Mouse (Mus musculus) liver, embryonic 16.5 days (tissue): ENCODE results near the gene Gpx7. TPM values are rescaled to one million over a fixed set of nuclear protein-coding genes. Genes with fewer than 3 reads are reported as not detected.
"Not testable (repeated sequence)": the region's sequence is repeated elsewhere in the genome, so short reads cannot be mapped to it uniquely, and the experiment has no call there.

ENCODE experiments used
- ATAC-seq: fragments of 200-750 bp; cut with Nextera tagmentation; 2 replicates; pipeline ENCODE4 v1.8.0; 2017; ENCODE audit warnings: low read depth, mild to moderate bottlenecking, moderate number of reproducible peaks, moderate library complexity
- H3K27ac ChIP-seq: fragments of 300-500 bp; sonication (generic); 2 replicates; pipeline ENCODE4 v1.5.1; 2014; ENCODE audit warnings: mild to moderate bottlenecking, low read length
- H3K27me3 ChIP-seq: fragments of 300-500 bp; sonication (generic); 2 replicates; pipeline ENCODE4 v1.6.1; 2014; ENCODE audit warnings: low read depth, low read length, mixed read lengths; ENCODE audit not compliant: control insufficient read depth, insufficient read depth
- H3K36me3 ChIP-seq: fragments of 300-500 bp; sonication (generic); 2 replicates; pipeline ENCODE4 v1.6.1; 2014; ENCODE audit warnings: mild to moderate bottlenecking; ENCODE audit not compliant: control insufficient read depth, insufficient read depth
- H3K4me1 ChIP-seq: fragments of 300-500 bp; sonication (generic); 2 replicates; pipeline ENCODE4 v1.6.1; 2014; ENCODE audit warnings: low read depth, low read length, mixed read lengths; ENCODE audit not compliant: control insufficient read depth
- H3K4me2 ChIP-seq: fragments of 300-500 bp; sonication (generic); 2 replicates; pipeline ENCODE4 v1.6.1; 2014; ENCODE audit warnings: low read depth, low read length, mixed read lengths
- H3K4me3 ChIP-seq: fragments of 300-500 bp; sonication (generic); 2 replicates; pipeline ENCODE4 v1.5.1; 2014; ENCODE audit warnings: low read depth, mild to moderate bottlenecking, low read length
- H3K9ac ChIP-seq: fragments of 300-500 bp; sonication (generic); 2 replicates; pipeline ENCODE4 v1.6.1; 2014; ENCODE audit warnings: low read depth, low read length
- H3K9me3 ChIP-seq: fragments of 300-500 bp; sonication (generic); replicated peaks from 2 replicates; pipeline ENCODE4 v1.6.1; 2016; ENCODE audit warnings: low read length; ENCODE audit not compliant: control insufficient read depth
- WGBS: fragments of 180-500 bp; shearing (Covaris S2); extraction: QIAGEN DNeasy Blood & Tissue Kit; methylation state at CpG from one replicate; pipeline ENCODE4 v1.1.7; 2014; ENCODE audit not compliant: insufficient replicate concordance; 5-methylcytosine and 5-hydroxymethylcytosine counted together
- polyA plus RNA-seq: library from polyadenylated mRNA; unstranded; fragments of >200 nt; fragmentation: Nextera tagmentation; extraction: Ambion mirVana; gene quantifications from 2 replicates; pipeline ENCODE4 v1.2.1, GENCODE M21; 2015

The Gpx7 gene
- polyA plus RNA-seq, 1 experiment from 2014 or later = 9.5 TPM

DNA sequence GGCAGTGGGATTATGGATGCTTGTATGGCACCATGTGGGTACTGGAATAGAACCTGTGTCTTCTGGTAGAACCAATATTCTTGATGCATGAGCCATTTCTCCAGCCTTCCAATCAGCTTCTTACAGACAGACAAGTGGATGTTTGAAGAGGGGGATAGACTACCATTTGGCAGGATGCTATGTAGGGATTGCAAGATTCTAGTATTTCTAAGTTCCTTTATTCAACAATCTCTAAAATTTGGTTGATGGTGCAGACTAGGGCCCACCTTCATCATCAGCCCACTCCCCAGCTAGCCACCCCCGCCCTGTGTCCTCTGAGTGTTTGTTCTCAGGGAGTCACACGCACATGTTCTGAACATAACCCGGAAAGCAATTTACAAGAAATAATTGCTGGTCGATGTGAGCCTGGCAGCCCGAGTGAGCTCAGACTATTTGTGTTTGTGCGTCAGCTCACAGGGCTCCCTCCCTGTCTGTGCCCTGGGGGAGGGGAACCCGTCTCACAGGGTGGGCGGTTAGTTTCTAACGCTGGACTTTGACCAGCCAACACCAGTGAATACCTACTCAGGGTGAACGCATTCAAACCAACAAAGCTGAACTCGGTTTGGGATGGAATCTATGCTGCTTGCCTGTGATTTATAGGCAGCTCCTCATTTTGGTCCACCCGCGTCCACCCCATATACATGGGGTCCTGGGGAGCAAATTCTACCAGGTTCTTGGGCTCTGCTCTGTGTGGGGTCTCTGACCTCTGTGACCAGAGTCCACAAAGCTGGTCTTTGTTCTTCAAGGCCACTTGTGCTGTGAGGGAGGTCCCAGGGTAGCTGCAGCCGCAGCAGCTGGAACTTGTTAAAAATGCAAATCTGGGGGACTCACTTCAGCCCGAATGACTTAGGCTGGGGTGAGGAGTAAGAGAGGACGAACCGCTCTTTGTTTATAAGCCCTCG is 44.2 kb downstream of the Gpx7 start:
- Histone ChIP-seq H3K27ac (peak overlapping the region; percentile 69), H3K36me3 (no peaks in the 10 kb centered on the region), H3K4me3 (no peak overlapping the region), H3K27me3 (0 out of 2 replicates have a peak, but pooled peaks cover 2% of the 10 kb centered on the region), H3K9ac (no peak overlapping the region; the same call in 1 of the 2 replicates), H3K4me2 (peak overlapping the region; percentile 36), H3K9me3 (no peaks in the 10 kb centered on the region), H3K4me1 (peaks cover 8% of the 10 kb centered on the region)
- peak; percentile 83 for ATAC-seq
- 30% methylated on average over 18 of the region's 18 CpGs for WGBS

DNA sequence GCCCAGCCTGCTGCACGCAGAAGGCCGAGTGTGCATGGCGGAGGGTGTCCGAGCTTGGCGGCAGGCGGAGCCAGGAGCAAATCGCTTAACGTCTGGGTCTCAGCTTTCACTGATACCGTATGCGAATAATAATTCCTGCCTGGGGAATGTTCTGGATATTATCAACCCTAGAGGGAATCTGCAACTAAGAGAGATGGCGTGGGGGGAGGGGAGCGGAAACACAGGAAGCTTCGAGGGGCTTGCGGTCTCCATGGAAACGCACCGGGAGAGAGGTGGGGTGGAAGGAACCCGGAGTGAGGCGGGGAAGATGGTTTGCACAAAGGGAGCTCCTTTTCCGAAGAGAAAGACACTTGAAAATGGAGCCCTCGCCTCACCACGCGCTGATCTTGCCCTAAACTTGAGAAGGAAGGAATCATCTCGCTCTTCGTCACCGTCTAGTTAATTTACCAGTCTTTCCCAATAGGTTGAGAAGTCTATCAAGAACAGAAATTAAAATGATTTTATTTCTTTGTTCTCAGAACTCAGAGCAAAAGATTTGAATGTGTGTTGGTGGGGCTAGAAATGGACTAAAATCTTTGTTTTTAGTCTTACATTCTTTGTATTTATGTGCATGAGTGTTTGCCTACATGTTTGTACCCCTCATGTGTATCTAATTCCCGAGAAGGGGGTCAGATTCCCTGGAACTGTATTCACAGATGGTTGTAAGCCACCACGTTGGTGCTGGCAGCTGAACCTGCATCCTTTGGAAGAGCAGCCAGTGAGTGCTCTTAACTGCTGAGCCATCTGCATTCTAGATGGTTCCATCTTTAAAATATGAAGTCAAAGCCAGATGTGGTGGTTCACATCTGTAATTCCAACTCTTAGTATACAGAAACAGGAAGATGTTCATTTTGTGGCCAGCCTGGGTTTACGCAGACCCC is 46.4 kb downstream of the Gpx7 start:
- Histone ChIP-seq H3K27me3 (0 out of 2 replicates have a peak, but pooled peaks cover 2% of the 10 kb centered on the region), H3K9me3 (no peaks in the 10 kb centered on the region), H3K4me3 (no peak overlapping the region), H3K27ac (no peak overlapping the region), H3K4me1 (peaks cover 8% of the 10 kb centered on the region), H3K36me3 (no peaks in the 10 kb centered on the region), H3K9ac (no peak overlapping the region), H3K4me2 (peak overlapping the region; percentile 10; the same call in 1 of the 2 replicates)
- 11% methylated on average over 28 of the region's 28 CpGs for WGBS
- no peak for ATAC-seq

DNA sequence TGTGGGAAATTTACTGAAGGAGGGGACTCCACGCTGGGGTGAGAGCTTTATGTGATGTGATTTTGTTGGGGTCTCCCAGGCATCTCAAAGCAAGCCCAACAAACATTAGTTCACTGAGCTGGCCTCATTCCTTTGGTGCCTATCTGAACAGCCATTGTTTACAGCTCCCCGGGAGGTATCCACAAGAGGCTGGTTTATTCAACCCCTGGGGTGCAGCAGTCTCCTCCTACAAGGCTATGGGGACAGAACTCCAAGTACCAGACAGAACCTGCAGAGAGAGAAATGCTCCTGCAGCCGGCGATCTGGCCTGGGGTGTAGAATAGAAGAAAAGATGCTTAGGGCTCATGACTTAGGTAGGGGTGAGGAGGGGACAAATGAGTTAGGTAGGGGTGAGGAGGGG is 48.3 kb downstream of the Gpx7 start:
- H3K9me3 ChIP-seq = no peaks in the 10 kb centered on the region
- H3K27me3 ChIP-seq = 0 out of 2 replicates have a peak, but pooled peaks cover 2% of the 10 kb centered on the region
- WGBS = 44% methylated on average over 4 of the region's 4 CpGs
- no peaks in the 10 kb centered on the region for H3K36me3 ChIP-seq
- H3K4me3 ChIP-seq = no peak overlapping the region
- peaks cover 3% of the 10 kb centered on the region for H3K4me1 ChIP-seq
- H3K4me2 ChIP-seq = no peak overlapping the region
- H3K9ac ChIP-seq = no peak overlapping the region
- H3K27ac ChIP-seq = no peak overlapping the region
- ATAC-seq = no peak

- peaks cover 3% of the 10 kb centered on the region for H3K4me1 ChIP-seq
- H3K4me3 ChIP-seq = no peak overlapping the region
- H3K36me3 ChIP-seq = no peaks in the 10 kb centered on the region
- 0 out of 2 replicates have a peak, but pooled peaks cover 2% of the 10 kb centered on the region for H3K27me3 ChIP-seq
- whole genome bisulfite sequencing = 70% methylated on average over 8 of the region's 8 CpGs
- no peaks in the 10 kb centered on the region for H3K9me3 ChIP-seq
- H3K4me2 ChIP-seq = no peak overlapping the region
- H3K9ac ChIP-seq = no peak overlapping the region
- no peak for ATAC-seq
- no peak overlapping the region for H3K27ac ChIP-seq
Measured at GRCm38 (mm10) chr4:108357458-108357857, 49.3 kb downstream of the Gpx7 start.

DNA sequence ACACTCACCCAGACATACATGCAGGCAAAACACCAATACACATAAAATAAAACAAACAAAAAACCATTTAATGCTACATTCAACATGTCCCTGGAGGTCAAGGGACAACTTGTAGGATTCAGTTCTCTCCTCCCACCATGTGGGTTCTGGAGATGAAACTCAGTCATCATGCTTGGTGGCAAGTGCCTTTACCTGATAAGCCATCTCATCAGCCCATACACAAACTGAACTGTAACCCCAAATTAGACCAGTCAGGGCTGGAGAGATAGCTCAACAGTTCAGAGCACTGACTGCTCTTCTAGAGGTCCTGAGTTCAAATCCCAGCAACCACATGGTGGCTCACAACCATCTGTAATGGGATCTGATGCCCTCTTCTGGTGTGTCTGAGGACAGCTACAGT is 53.2 kb downstream of the Gpx7 start:
- H3K27me3 ChIP-seq, H3K9me3 ChIP-seq, H3K27ac ChIP-seq, H3K9ac ChIP-seq, H3K4me2 ChIP-seq, H3K4me1 ChIP-seq, H3K36me3 ChIP-seq, H3K4me3 ChIP-seq: not testable (repeated sequence)
- ATAC-seq = peak; percentile 50

DNA sequence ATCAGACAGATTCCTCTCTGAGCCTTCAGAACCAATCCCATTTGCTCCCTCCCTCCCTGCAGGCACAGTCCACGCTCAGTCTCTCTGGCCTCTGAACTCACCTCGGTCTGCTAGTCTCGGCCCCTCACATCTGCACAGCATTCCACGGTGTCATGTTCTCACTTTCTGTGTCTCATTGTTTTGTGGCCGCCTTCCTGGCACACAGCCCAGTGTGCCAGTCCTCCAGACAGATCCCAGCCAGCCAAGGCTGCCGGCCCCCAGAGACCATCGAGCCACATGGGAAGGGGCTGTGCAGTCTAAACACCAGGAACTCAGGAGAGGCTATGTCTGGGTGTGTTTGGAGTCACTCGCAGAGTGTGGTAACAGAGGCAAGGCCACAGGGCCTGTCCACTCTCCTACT is 55.9 kb downstream of the Gpx7 start:
- peak; percentile 27; the same call in 1 of the 2 replicates for ATAC-seq
- 36% methylated on average over 8 of the region's 8 CpGs for WGBS
- Histone ChIP-seq H3K4me1 (peaks cover 17% of the 10 kb centered on the region), H3K4me2 (no peak overlapping the region), H3K9me3 (no peaks in the 10 kb centered on the region), H3K36me3 (no peaks in the 10 kb centered on the region), H3K27me3 (no peaks in the 10 kb centered on the region), H3K4me3 (no peak overlapping the region), H3K9ac (no peak overlapping the region), H3K27ac (peak overlapping the region; percentile 57; the same call in 1 of the 2 replicates)

Other genes with a start within 250 kb of the Gpx7 start
- gene Echdc2, start 241.5 kb downstream of the Gpx7 start, polyA plus RNA-seq = 20.5 and 24.2 TPM in 2 replicates
- 0.30 and 0.33 TPM in 2 replicates for gene Zyg11a, start 188.9 kb downstream of the Gpx7 start, polyA plus RNA-seq
- gene Zyg11b, start 105.9 kb downstream of the Gpx7 start, polyA plus RNA-seq = 2.3 and 3.1 TPM in 2 replicates
- 20.5 and 26.3 TPM in 2 replicates for gene Coa7, start 78.8 kb downstream of the Gpx7 start, polyA plus RNA-seq
- gene Shisal2a, start 23.6 kb downstream of the Gpx7 start, polyA plus RNA-seq = 0.15 and 0.16 TPM in 2 replicates
- gene Tut4, start 52.5 kb upstream of the Gpx7 start, polyA plus RNA-seq = 17.1 and 17.9 TPM in 2 replicates
- 30.6 and 36.8 TPM in 2 replicates for gene Prpf38a, start 172.4 kb upstream of the Gpx7 start, polyA plus RNA-seq
- gene Orc1, start 172.5 kb upstream of the Gpx7 start, polyA plus RNA-seq = 17.3 and 19.1 TPM in 2 replicates
- gene Cc2d1b, start 213.0 kb upstream of the Gpx7 start, polyA plus RNA-seq = 8.1 and 9.1 TPM in 2 replicates